ENCODE assay signal across 9 mouse cellular contexts in genomic region chr8:13493011-13493410, GRCm38 (mm10). TPM values are rescaled to one million over a fixed set of nuclear protein-coding genes. Genes with fewer than 3 reads are reported as not detected.
DNase-seq lines count a peak whose midpoint lies in the region; ATAC-seq and TF ChIP-seq lines count a peak whose summit lies in the region.
"Had no signal": no experiment of that assay in that cellular context is flagged by ENCODE, and none has a peak within 500 bp of the region (broad histone marks: within the 10 kb centered on the region; RNA-seq: fewer than 3 reads in every experiment).

No protein-coding gene starts in this region.

- H3K9ac ChIP-seq in hindbrain, embryonic 12.5 days = no peak overlapping the region
- H3K9ac ChIP-seq in stomach, postnatal 0 days (ENCODE audit: low read length) = peak overlapping the region; percentile 31; the same call in 1 of the 2 replicates

- TF ChIP-seq POLR2A in lung, adult 2 months (IDR thresholded peaks at IDR 0.05; ENCODE audit: borderline replicate concordance, extremely low read depth, low read depth, low read length) = no peak

- H3K4me3 ChIP-seq in megakaryocyte, embryonic 14.5 days (replicated peaks) = peak overlapping the region; percentile 23
- peak overlapping the region; percentile 79 for H3K4me3 ChIP-seq in gastrocnemius, adult 2 months
- H3K4me3 ChIP-seq in hindbrain, embryonic 12.5 days = no peak overlapping the region
- peak overlapping the region; percentile 70 for H3K4me3 ChIP-seq in lung, adult 2 months (replicated peaks; ENCODE audit: extremely low read depth, low read depth, low read length)
- H3K4me3 ChIP-seq in stomach, postnatal 0 days (ENCODE audit: low read depth, low read length) = peak overlapping the region; percentile 78

- H3K27ac ChIP-seq in gastrocnemius, adult 2 months = peak overlapping the region; percentile 95
- H3K27ac ChIP-seq in hindbrain, embryonic 12.5 days = no peak overlapping the region
- H3K27ac ChIP-seq in stomach, postnatal 0 days (replicated peaks) = peak overlapping the region; percentile 71; the same call in 1 of the 2 replicates

- 57% methylated on average over 11 of the region's 11 CpGs for whole genome bisulfite sequencing in hindbrain, embryonic 12.5 days
- 34% methylated on average over 11 of the region's 11 CpGs for WGBS in lung, adult 2 months
- WGBS in stomach, postnatal 0 days = 37% methylated on average over 11 of the region's 11 CpGs

- intact Hi-C loops in gastrocnemius, adult 2 months (cut with DNase I) = loop anchor here (5.0 kb wide), 1 partner anchor 39 kb away; no protein-coding TSS in a partner anchor

- peaks cover 65% of the 10 kb centered on the region for H3K4me1 ChIP-seq in megakaryocyte, embryonic 14.5 days
- peaks cover 16% of the 10 kb centered on the region for H3K4me1 ChIP-seq in hindbrain, embryonic 12.5 days
- H3K4me1 ChIP-seq in lung, adult 2 months (ENCODE audit: control insufficient read depth, insufficient read depth, low read length) = peaks cover 26% of the 10 kb centered on the region
- H3K4me1 ChIP-seq in stomach, postnatal 0 days (replicated peaks; ENCODE audit: control insufficient read depth, insufficient read depth) = peaks cover 12% of the 10 kb centered on the region

- no peak for TF ChIP-seq EP300 in stomach, postnatal 0 days (optimal IDR thresholded peaks at IDR 0.05)

- no peak for TF ChIP-seq CTCF in gastrocnemius, adult 2 months (IDR thresholded peaks at IDR 0.05)
- no peak for TF ChIP-seq CTCF in lung, adult 2 months (IDR thresholded peaks at IDR 0.05; ENCODE audit: insufficient read depth, low read length)
- no peak for TF ChIP-seq CTCF in stomach, postnatal 0 days (IDR thresholded peaks at IDR 0.05; ENCODE audit: low read depth)

- peaks cover 10% of the 10 kb centered on the region; the same call in 1 of the 2 replicates for H3K9me3 ChIP-seq in megakaryocyte, embryonic 14.5 days
- no peaks in the 10 kb centered on the region for H3K9me3 ChIP-seq in hindbrain, embryonic 12.5 days (replicated peaks)
- no peaks in the 10 kb centered on the region for H3K9me3 ChIP-seq in stomach, postnatal 0 days (ENCODE audit: control insufficient read depth, low read length)

- ATAC-seq in megakaryocyte, adult 5-6 weeks (ENCODE audit: poor library complexity, severe bottlenecking) = no peak
- no peak for ATAC-seq in hindbrain, embryonic 12.5 days (ENCODE audit: low FRiP score)
- ATAC-seq in stomach, postnatal 0 days (ENCODE audit: low FRiP score, low TSS enrichment) = peak; percentile 41

- H3K4me2 ChIP-seq in hindbrain, embryonic 12.5 days (replicated peaks) = 0 out of 2 replicates have a peak overlapping the region, but pooled peaks have one; percentile 6
- peak overlapping the region; percentile 82 for H3K4me2 ChIP-seq in stomach, postnatal 0 days (replicated peaks; ENCODE audit: low read depth)

- peak; percentile 86 for DNase-seq in gastrocnemius, adult 2 months
- no peak for DNase-seq in lung, adult 2 months
- peak; percentile 60 for DNase-seq in stomach, postnatal 0 days (ENCODE audit: low spot score)
- no peak for DNase-seq in urinary bladder, adult 2 months (ENCODE audit: low spot score)
- DNase-seq in spleen, postnatal 10 days (ENCODE audit: low spot score in 2 of 2) = no peak

- peaks cover 78% of the 10 kb centered on the region for H3K27me3 ChIP-seq in megakaryocyte, embryonic 14.5 days (replicated peaks)
- H3K27me3 ChIP-seq in hindbrain, embryonic 12.5 days = peaks cover 43% of the 10 kb centered on the region
- H3K27me3 ChIP-seq in stomach, postnatal 0 days (ENCODE audit: control insufficient read depth, insufficient read depth, low read length) = no peaks in the 10 kb centered on the region

- H3K36me3 ChIP-seq in megakaryocyte, embryonic 14.5 days (replicated peaks; ENCODE audit: low read length) = no peaks in the 10 kb centered on the region
- no peaks in the 10 kb centered on the region for H3K36me3 ChIP-seq in hindbrain, embryonic 12.5 days
- no peaks in the 10 kb centered on the region; the same call in 1 of the 2 replicates for H3K36me3 ChIP-seq in stomach, postnatal 0 days (ENCODE audit: control insufficient read depth, insufficient read depth, low read length)

RNA-seq across cellular contexts. Expression of gene Gas6, which starts 1.3 kb away (rescaled TPM):
- 1.3 TPM in 1 of 2 replicates, not detected in the other for polyA plus RNA-seq in megakaryocyte, embryonic 14.5 days (2012; ENCODE audit: insufficient read depth, low replicate concordance)
- total RNA-seq in megakaryocyte, adult 5-6 weeks (2015) = 0.43 and 0.56 TPM in 2 replicates
- 0.77 and 1.6 TPM in 2 replicates for total RNA-seq in megakaryocyte, adult 5-6 weeks (2017)
- 10 to 100 TPM; 63.4 to 87.3 TPM for total RNA-seq in gastrocnemius, adult 2 months (2021)
- 20.8 and 22.7 TPM in 2 replicates for polyA plus RNA-seq in hindbrain, embryonic 12.5 days (2016; fragmentation: Nextera tagmentation; extraction: Ambion mirVana)
- polyA plus RNA-seq in lung, adult 2 months (2012; rRNA removed) = 245 and 264 TPM in 2 replicates
- 197 and 213 TPM in 2 replicates for polyA plus RNA-seq in stomach, postnatal 0 days (2015; fragmentation: Nextera tagmentation; extraction: Ambion mirVana)
- polyA plus RNA-seq in urinary bladder, adult 2 months (2012; rRNA removed) = 265 and 305 TPM in 2 replicates
- total RNA-seq: MEL had no signal

RNA-seq across cellular contexts. Expression of gene Tmem255b, which starts 58.0 kb away (rescaled TPM):
- polyA plus RNA-seq in megakaryocyte, embryonic 14.5 days (2012; ENCODE audit: insufficient read depth, low replicate concordance) = not detected in 2 replicates
- total RNA-seq in megakaryocyte, adult 5-6 weeks (2015) = not detected in 2 replicates
- not detected in 2 replicates for total RNA-seq in megakaryocyte, adult 5-6 weeks (2017)
- total RNA-seq in gastrocnemius, adult 2 months (2021) = 1 to 10 TPM; 2.6 to 3.1 TPM
- 0.52 TPM in 2 replicates for polyA plus RNA-seq in hindbrain, embryonic 12.5 days (2016; fragmentation: Nextera tagmentation; extraction: Ambion mirVana)
- polyA plus RNA-seq in lung, adult 2 months (2012; rRNA removed) = 5.5 and 7.3 TPM in 2 replicates
- 5.5 and 6.3 TPM in 2 replicates for polyA plus RNA-seq in stomach, postnatal 0 days (2015; fragmentation: Nextera tagmentation; extraction: Ambion mirVana)
- 4.7 and 4.8 TPM in 2 replicates for polyA plus RNA-seq in urinary bladder, adult 2 months (2012; rRNA removed)
- total RNA-seq: MEL had no signal

Comparison
In these comparisons a context has a peak if more than half of its experiments do, and no peak if none do; other contexts are left out.
1. DNase-seq: peak in gastrocnemius, adult 2 months (single experiment) and stomach, postnatal 0 days (single experiment); none in lung, adult 2 months (single experiment), urinary bladder, adult 2 months (single experiment) and spleen, postnatal 10 days (0 of 2).